7 mouse cellular contexts compared by ENCODE assay signal in genomic region chr6:86523755-86524434, GRCm38 (mm10). TPM values are rescaled to one million over a fixed set of nuclear protein-coding genes. Genes with fewer than 3 reads are reported as not detected.
DNase-seq lines count a peak whose midpoint lies in the region; ATAC-seq lines count a peak whose summit lies in the region.

No protein-coding gene starts in this region.

- no peaks in the 10 kb centered on the region for H3K27me3 ChIP-seq in forebrain, embryonic 12.5 days
- H3K27me3 ChIP-seq in midbrain, embryonic 11.5 days (ENCODE audit: control insufficient read depth, insufficient read depth, low read length) = no peaks in the 10 kb centered on the region

- no peaks in the 10 kb centered on the region for H3K9me3 ChIP-seq in forebrain, embryonic 12.5 days
- no peaks in the 10 kb centered on the region for H3K9me3 ChIP-seq in midbrain, embryonic 11.5 days (ENCODE audit: control insufficient read depth, low read length)

- ATAC-seq in forebrain, embryonic 12.5 days (ENCODE audit: low FRiP score) = no peak
- no peak for ATAC-seq in midbrain, embryonic 11.5 days (ENCODE audit: low FRiP score)
- no peak for ATAC-seq in megakaryocyte progenitor cell, adult 5-6 weeks (replicated peaks; ENCODE audit: poor library complexity)

- peak; percentile 13 for DNase-seq in ovary, postnatal 10 days (ENCODE audit: low spot score)
- no peak for DNase-seq in ovary, adult 18-20 months (ENCODE audit: low spot score)
- DNase-seq in adrenal gland, postnatal 25 days = peak; percentile 22
- peak; percentile 44 to 47 for DNase-seq in kidney, postnatal 4 days
- peak; percentile 93 for DNase-seq in midbrain, embryonic 11.5 days (ENCODE audit: low spot score, missing footprints)

- peaks cover 27% of the 10 kb centered on the region for H3K4me1 ChIP-seq in forebrain, embryonic 12.5 days
- H3K4me1 ChIP-seq in midbrain, embryonic 11.5 days (ENCODE audit: control insufficient read depth, insufficient read depth, low read length) = peaks cover 18% of the 10 kb centered on the region

- under 1% methylated on average over 15 of the region's 15 CpGs for WGBS in forebrain, embryonic 12.5 days
- under 1% methylated on average over 15 of the region's 15 CpGs for WGBS in midbrain, embryonic 11.5 days

- H3K9ac ChIP-seq in forebrain, embryonic 12.5 days = peak overlapping the region; percentile 99
- H3K9ac ChIP-seq in midbrain, embryonic 11.5 days (ENCODE audit: low read length) = peak overlapping the region; percentile 99

- H3K4me3 ChIP-seq in forebrain, embryonic 12.5 days (replicated peaks) = peak overlapping the region; percentile 97
- H3K4me3 ChIP-seq in midbrain, embryonic 11.5 days (ENCODE audit: low read depth, low read length) = peak overlapping the region; percentile 98

- H3K27ac ChIP-seq in forebrain, embryonic 12.5 days = peak overlapping the region; percentile 92
- peak overlapping the region; percentile 81 for H3K27ac ChIP-seq in midbrain, embryonic 11.5 days (ENCODE audit: low read depth, low read length)

- H3K4me2 ChIP-seq in forebrain, embryonic 12.5 days = peak overlapping the region; percentile 92
- H3K4me2 ChIP-seq in midbrain, embryonic 11.5 days = peak overlapping the region; percentile 71

- peaks cover 24% of the 10 kb centered on the region for H3K36me3 ChIP-seq in forebrain, embryonic 12.5 days (replicated peaks)
- H3K36me3 ChIP-seq in midbrain, embryonic 11.5 days (ENCODE audit: control insufficient read depth, insufficient read depth, low read length) = 0 out of 2 replicates have a peak, but pooled peaks cover 2% of the 10 kb centered on the region

RNA-seq across cellular contexts. Expression of gene Pcbp1, which starts 2.2 kb away (rescaled TPM):
- total RNA-seq in adrenal gland, postnatal 25 days (2021) = 296 and 313 TPM in 2 replicates
- polyA plus RNA-seq in forebrain, embryonic 12.5 days (2016; fragmentation: Nextera tagmentation; extraction: Ambion mirVana) = 497 and 562 TPM in 2 replicates
- 418 and 497 TPM in 2 replicates for polyA plus RNA-seq in midbrain, embryonic 11.5 days (2014; fragmentation: Nextera tagmentation; extraction: Ambion mirVana)
- total RNA-seq in megakaryocyte progenitor cell, adult 5-6 weeks (2015) = 333 and 352 TPM in 2 replicates
- total RNA-seq in megakaryocyte progenitor cell, adult 5-6 weeks (2017) = 107 and 114 TPM in 2 replicates
